8 mouse cellular contexts compared by ENCODE assay signal in genomic region chr16:11940477-11940876, GRCm38 (mm10). TPM values are rescaled to one million over a fixed set of nuclear protein-coding genes. Genes with fewer than 3 reads are reported as not detected.
DNase-seq lines count a peak whose midpoint lies in the region; ATAC-seq lines count a peak whose summit lies in the region.

No protein-coding gene starts in this region.

- H3K4me1 ChIP-seq in hindbrain, embryonic 14.5 days (replicated peaks; ENCODE audit: control insufficient read depth, insufficient read depth, low read length): no peaks in the 10 kb centered on the region
- no peaks in the 10 kb centered on the region for H3K4me1 ChIP-seq in hindbrain, embryonic 13.5 days (replicated peaks)

- H3K9ac ChIP-seq in hindbrain, embryonic 14.5 days: no peak overlapping the region
- H3K9ac ChIP-seq in hindbrain, embryonic 13.5 days: no peak overlapping the region

- H3K36me3 ChIP-seq in hindbrain, embryonic 14.5 days (replicated peaks; ENCODE audit: control insufficient read depth, insufficient read depth): no peaks in the 10 kb centered on the region
- H3K36me3 ChIP-seq in hindbrain, embryonic 13.5 days: no peaks in the 10 kb centered on the region

- DNase-seq in hindbrain, embryonic 14.5 days (ENCODE audit: low spot score): peak; percentile 54
- DNase-seq in A20 (ENCODE audit: low read depth, low spot score) (peak; percentile 53), R1 (ENCODE audit: low read depth, low spot score) (peak; percentile 39)
- peak; percentile 63 to 76 for DNase-seq in cerebellum, postnatal 36 days
- peak; percentile 61 to 63 for DNase-seq in kidney, postnatal 4 days

- H3K27me3 ChIP-seq in hindbrain, embryonic 14.5 days (ENCODE audit: control insufficient read depth, insufficient read depth, low read length): no peaks in the 10 kb centered on the region
- H3K27me3 ChIP-seq in hindbrain, embryonic 13.5 days: no peaks in the 10 kb centered on the region

- H3K4me2 ChIP-seq in hindbrain, embryonic 14.5 days (replicated peaks): no peak overlapping the region
- no peak overlapping the region for H3K4me2 ChIP-seq in hindbrain, embryonic 13.5 days

- H3K9me3 ChIP-seq in hindbrain, embryonic 14.5 days (ENCODE audit: control insufficient read depth, low read length): 0 out of 2 replicates have a peak, but pooled peaks cover 6% of the 10 kb centered on the region
- H3K9me3 ChIP-seq in hindbrain, embryonic 13.5 days: no peaks in the 10 kb centered on the region

- H3K27ac ChIP-seq in hindbrain, embryonic 14.5 days: no peak overlapping the region
- no peak overlapping the region for H3K27ac ChIP-seq in hindbrain, embryonic 13.5 days

- ATAC-seq in hindbrain, embryonic 14.5 days (ENCODE audit: low FRiP score): no peak
- no peak for ATAC-seq in hindbrain, embryonic 13.5 days (ENCODE audit: low FRiP score)
- ATAC-seq in monocyte, adult 5-6 weeks (replicated peaks; ENCODE audit: insufficient number of reproducible peaks, low FRiP score, low TSS enrichment, poor library complexity, severe bottlenecking): 0 out of 2 replicates have a peak, but pooled peaks have one; percentile 40
- ATAC-seq in erythroid progenitor cell, adult 5-6 weeks (replicated peaks; ENCODE audit: low FRiP score, poor library complexity, severe bottlenecking): no peak

- H3K4me3 ChIP-seq in hindbrain, embryonic 14.5 days (replicated peaks; ENCODE audit: low read length): no peak overlapping the region
- H3K4me3 ChIP-seq in hindbrain, embryonic 13.5 days: no peak overlapping the region

RNA-seq across cellular contexts. Expression of gene Cpped1, which starts 31.2 kb away (rescaled TPM):
- polyA plus RNA-seq in hindbrain, embryonic 14.5 days (2014; fragmentation: Nextera tagmentation; extraction: Ambion mirVana): 17.3 and 19.3 TPM in 2 replicates
- polyA plus RNA-seq in hindbrain, embryonic 13.5 days (2015; fragmentation: Nextera tagmentation; extraction: Ambion mirVana): 13.6 and 14.3 TPM in 2 replicates
- total RNA-seq in monocyte, adult 5-6 weeks (2017): 5.2 to 6.9 TPM (median 6.3 TPM) in 3 replicates
- 2.5 and 12.2 TPM in 2 replicates for total RNA-seq in erythroid progenitor cell, adult 5-6 weeks (2015; ENCODE audit: low replicate concordance)
- 1.1 and 3.3 TPM in 2 replicates for total RNA-seq in erythroid progenitor cell, adult 5-6 weeks (2017; ENCODE audit: low replicate concordance)

RNA-seq across cellular contexts. Expression of gene Shisa9, which starts 43.4 kb away (rescaled TPM):
- polyA plus RNA-seq in hindbrain, embryonic 14.5 days (2014; fragmentation: Nextera tagmentation; extraction: Ambion mirVana): 15.7 and 22.1 TPM in 2 replicates
- 4.2 and 5.1 TPM in 2 replicates for polyA plus RNA-seq in hindbrain, embryonic 13.5 days (2015; fragmentation: Nextera tagmentation; extraction: Ambion mirVana)
- not detected in 3 replicates for total RNA-seq in monocyte, adult 5-6 weeks (2017)
- total RNA-seq in erythroid progenitor cell, adult 5-6 weeks (2015; ENCODE audit: low replicate concordance): not detected in 2 replicates
- total RNA-seq in erythroid progenitor cell, adult 5-6 weeks (2017; ENCODE audit: low replicate concordance): 0.53 TPM in 1 of 2 replicates, not detected in the other
